13 mouse cellular contexts compared by ENCODE assay signal in genomic region chr2:74899973-74900372, GRCm38 (mm10).
A peak's percentile ranks its signal among the peaks of the same experiment; 100 is the strongest.
DNase-seq lines count a peak whose midpoint lies in the region; ATAC-seq and TF ChIP-seq lines count a peak whose summit lies in the region.
"Had no signal": no experiment of that assay in that cellular context is flagged by ENCODE, and none has a peak within 500 bp of the region (broad histone marks: within the 10 kb centered on the region; RNA-seq: fewer than 3 reads in every experiment).

No protein-coding gene starts in this region.

- no peak overlapping the region for H3K9ac ChIP-seq in kidney, embryonic 16.5 days (replicated peaks; ENCODE audit: low read length)
- H3K9ac ChIP-seq: forebrain, embryonic 12.5 days; liver, embryonic 15.5 days had no signal

- no peaks in the 10 kb centered on the region for H3K27me3 ChIP-seq in kidney, embryonic 16.5 days (ENCODE audit: insufficient read depth, low read length)
- H3K27me3 ChIP-seq: forebrain, embryonic 12.5 days; liver, embryonic 15.5 days; Patski had no signal

- peak; percentile 7 to 11 for DNase-seq in adrenal gland, postnatal 36 days
- DNase-seq in adrenal gland, postnatal 4 days (ENCODE audit: low spot score in 2 of 2) = no peak
- peak; percentile 39 for DNase-seq in embryo, embryonic 11 days
- DNase-seq in lung, postnatal 25 days (ENCODE audit: low spot score) = peak; percentile 77
- no peak for DNase-seq in cerebellum, adult 9-10 months
- DNase-seq in left cerebral cortex, adult 2 months (ENCODE audit: extremely low spot score in 1 of 2, low spot score in 2 of 2) = no peak
- DNase-seq: cerebellum, postnatal 14 days; heart, postnatal 4 days had no signal

- H3K9me3 ChIP-seq in kidney, embryonic 16.5 days (ENCODE audit: low read length) = no peaks in the 10 kb centered on the region
- H3K9me3 ChIP-seq: forebrain, embryonic 12.5 days; liver, embryonic 15.5 days had no signal

- intact Hi-C loops in left cerebral cortex, adult 2 months (cut with DNase I) = no loop called here

- no peak overlapping the region for H3K4me3 ChIP-seq in kidney, embryonic 16.5 days (ENCODE audit: low read length)
- H3K4me3 ChIP-seq in left cerebral cortex, adult 2 months = no peak overlapping the region
- H3K4me3 ChIP-seq: forebrain, embryonic 12.5 days; liver, embryonic 15.5 days had no signal

- no peak for TF ChIP-seq CTCF in left cerebral cortex, adult 2 months (IDR thresholded peaks at IDR 0.05)

- peaks cover 19% of the 10 kb centered on the region; the same call in 1 of the 2 replicates for H3K4me1 ChIP-seq in kidney, embryonic 16.5 days (ENCODE audit: insufficient read depth, low read length)
- H3K4me1 ChIP-seq: liver, embryonic 15.5 days had no signal

- WGBS in kidney, embryonic 16.5 days = 11% methylated on average over 5 of the region's 5 CpGs

- no peak overlapping the region for H3K27ac ChIP-seq in kidney, embryonic 16.5 days (ENCODE audit: low read length)
- H3K27ac ChIP-seq in left cerebral cortex, adult 2 months = no peak overlapping the region
- H3K27ac ChIP-seq: forebrain, embryonic 12.5 days; liver, embryonic 15.5 days had no signal

- peak; percentile 54; the same call in 1 of the 2 replicates for ATAC-seq in kidney, embryonic 16.5 days (ENCODE audit: low FRiP score, low TSS enrichment)
- no peak for ATAC-seq in inflammation-experienced regulatory T-cells, adult 6 months
- ATAC-seq: Patski had no signal

- no peaks in the 10 kb centered on the region for H3K36me3 ChIP-seq in kidney, embryonic 16.5 days (ENCODE audit: insufficient read depth, low read length)
- H3K36me3 ChIP-seq: forebrain, embryonic 12.5 days; liver, embryonic 15.5 days had no signal

- no peak overlapping the region for H3K4me2 ChIP-seq in kidney, embryonic 16.5 days (replicated peaks; ENCODE audit: low read depth, low read length)
- H3K4me2 ChIP-seq: forebrain, embryonic 12.5 days; liver, embryonic 15.5 days had no signal

Comparison
In these comparisons a context has a peak if more than half of its experiments do, and no peak if none do; other contexts are left out.
1. DNase-seq: peak in adrenal gland, postnatal 36 days (2 of 2), embryo, embryonic 11 days (single experiment) and lung, postnatal 25 days (single experiment); none in adrenal gland, postnatal 4 days (0 of 2), cerebellum, adult 9-10 months (single experiment) and left cerebral cortex, adult 2 months (0 of 2).